ENCODE assay signal across 19 mouse cellular contexts in the genomic region with DNA sequence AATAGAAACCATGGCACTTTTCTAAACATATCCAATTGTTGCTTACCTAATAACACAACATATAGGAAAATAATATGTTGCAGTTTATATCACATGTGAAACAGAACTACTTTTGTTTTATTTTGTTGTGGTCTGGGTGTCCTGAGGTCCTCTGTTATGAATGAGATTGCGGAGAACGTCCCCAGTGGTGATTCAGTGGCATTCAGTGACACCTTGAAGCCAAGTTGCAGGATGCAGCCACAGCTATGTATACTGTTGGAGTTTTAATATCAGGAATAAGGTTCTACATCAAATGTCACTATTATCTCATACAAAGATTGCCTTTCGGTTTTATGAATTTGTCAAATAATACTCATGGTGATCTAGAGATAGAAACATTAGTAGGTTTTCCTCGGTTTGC. TPM values are rescaled to one million over a fixed set of nuclear protein-coding genes. Genes with fewer than 3 reads are reported as not detected.
"Had no signal": no experiment of that assay in that cellular context is flagged by ENCODE, and none has a peak within 500 bp of the region (broad histone marks: within the 10 kb centered on the region; RNA-seq: fewer than 3 reads in every experiment).

No protein-coding gene starts in this region.

- H3K9ac ChIP-seq: liver, embryonic 13.5 days; stomach, embryonic 15.5 days had no signal

- H3K27me3 ChIP-seq: liver, embryonic 13.5 days; stomach, embryonic 15.5 days had no signal

- H3K36me3 ChIP-seq: liver, embryonic 13.5 days; stomach, embryonic 15.5 days had no signal

- DNase-seq: kidney, adult 9 months; kidney, postnatal 25 days; layer of hippocampus, postnatal 36 days; liver, embryonic 13.5 days; lung, adult 2 months; lung, postnatal 14 days; lung, postnatal 4 days; midbrain, embryonic 14.5 days; right cerebral cortex, adult 18-20 months; right cerebral cortex, postnatal 14 days; right cerebral cortex, postnatal 4 days; thymus, postnatal 25 days had no signal

- H3K4me2 ChIP-seq: liver, embryonic 13.5 days; midbrain, embryonic 11.5 days; stomach, embryonic 15.5 days had no signal

- H3K4me1 ChIP-seq: liver, embryonic 13.5 days; stomach, embryonic 15.5 days had no signal

- H3K4me3 ChIP-seq: layer of hippocampus, adult 2 months; left cerebral cortex, adult 2 months; liver, embryonic 13.5 days; stomach, embryonic 15.5 days had no signal

- H3K27ac ChIP-seq: kidney, postnatal 0 days; layer of hippocampus, adult 2 months; left cerebral cortex, adult 2 months; liver, embryonic 13.5 days; stomach, embryonic 15.5 days had no signal

- H3K9me3 ChIP-seq: liver, embryonic 13.5 days; stomach, embryonic 15.5 days had no signal

RNA-seq across cellular contexts. Expression of gene Etv1, which starts 7.4 kb away (rescaled TPM):
- total RNA-seq: megakaryocyte progenitor cell, adult 5-6 weeks; megakaryocyte-erythroid progenitor cell, adult 5-6 weeks had no signal
